Mouse (Mus musculus) large intestine, adult 2 months (tissue): Measurements from ENCODE around the gene Arih1. TPM values are rescaled to one million over a fixed set of nuclear protein-coding genes. Genes with fewer than 3 reads are reported as not detected.

ENCODE experiments used
- DNase-seq: peaks from one replicate; pipeline ENCODE4 v3.0.0-alpha.2; 2012; ENCODE audit warnings: low read depth, low spot score
- WGBS: fragments of 180-500 bp; shearing (Covaris S2); methylation state at CpG from one replicate; pipeline ENCODE4 v1.1.7; 2018; 5-methylcytosine and 5-hydroxymethylcytosine counted together
- polyA plus RNA-seq: library from polyadenylated mRNA; depleted of rRNA; stranded (reverse); fragments of >200 nt; gene quantifications from 2 replicates; pipeline ENCODE4 v1.2.3, GENCODE M21; 2012; rRNA removed

Arih1 gene
- polyA plus RNA-seq, result 14.3 and 19.3 TPM in 2 replicates

- peak; percentile 87 for DNase-seq
- WGBS, result 0% methylated on average over 53 of the region's 56 CpGs
These were observed at the start of gene Arih1 for GRCm38 (mm10) chr9:59486549-59487065. Gene Arih1, minus strand, starts transcription at chr9:59486618.

GRCm38 (mm10) chr9:59533889-59534288 lies 47.5 kb upstream of the Arih1 start:
- WGBS, result 15% methylated on average over 4 of the region's 4 CpGs
- no peak for DNase-seq

GRCm38 (mm10) chr9:59533422-59533821 lies 47.0 kb upstream of the Arih1 start:
- 70% methylated on average over 2 of the region's 2 CpGs for WGBS

GRCm38 (mm10) chr9:59531645-59532044 lies 45.2 kb upstream of the Arih1 start:
- WGBS, result 60% methylated on average over 5 of the region's 5 CpGs
- no peak for DNase-seq

More at GRCm38 (mm10) chr9:59533422-59533821, 47.0 kb upstream of the Arih1 start:
- no peak for DNase-seq

DNA sequence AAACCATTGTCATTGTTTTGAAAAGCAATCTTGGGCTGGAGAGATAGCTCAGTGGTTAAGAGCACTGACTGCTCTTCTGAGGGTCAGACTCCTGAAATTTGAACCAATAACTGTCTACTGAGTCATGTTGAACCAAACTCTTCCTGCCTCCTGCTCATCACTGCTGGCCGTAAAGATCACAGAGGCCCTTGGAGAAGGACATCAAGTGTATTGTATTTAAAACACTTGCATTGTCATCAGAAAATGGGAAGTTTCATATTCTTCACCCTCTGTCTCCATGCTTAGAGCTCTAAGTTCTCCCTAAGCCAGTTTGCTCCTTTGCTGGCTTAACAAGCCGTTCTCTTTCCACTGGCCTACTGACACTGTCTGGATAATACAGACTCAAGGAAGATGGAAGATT lies 41.9 kb upstream of the Arih1 start:
- DNase-seq, result no peak
- 81% methylated on average over 2 of the region's 2 CpGs for WGBS

GRCm38 (mm10) chr9:59527580-59527979 lies 41.2 kb upstream of the Arih1 start:
- DNase-seq, result no peak
- 82% methylated on average over 3 of the region's 3 CpGs for WGBS

- no peak for DNase-seq
- WGBS, result 66% methylated on average over 6 of the region's 6 CpGs
These were observed 40.3 kb upstream of the Arih1 start for GRCm38 (mm10) chr9:59526727-59527126.

- WGBS, result 38% methylated on average over 4 of the region's 4 CpGs
- no peak for DNase-seq
These were observed 36.5 kb upstream of the Arih1 start for GRCm38 (mm10) chr9:59522906-59523305.

GRCm38 (mm10) chr9:59519396-59519795 lies 33.0 kb upstream of the Arih1 start:
- DNase-seq, result no peak
- WGBS, result 89% methylated on average over 2 of the region's 2 CpGs

DNA sequence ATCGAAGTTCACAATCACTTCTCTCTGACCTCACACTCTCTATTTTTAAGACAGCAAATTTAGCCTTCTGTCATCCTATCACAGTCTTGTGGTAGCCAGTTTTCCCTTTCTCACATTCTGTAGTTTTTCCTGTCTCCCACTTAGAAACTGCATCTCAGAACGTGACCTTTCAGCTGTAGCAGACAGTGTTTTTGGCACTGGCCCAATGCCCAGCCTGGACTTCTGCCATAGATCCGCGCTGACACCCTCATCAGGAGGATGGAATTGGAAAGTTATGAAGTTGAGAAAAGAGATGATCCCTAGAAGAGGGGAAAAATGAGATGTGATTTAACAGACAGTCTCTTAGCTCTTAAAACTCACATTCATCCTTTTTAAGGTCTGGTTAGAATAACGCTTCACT lies 32.6 kb upstream of the Arih1 start:
- DNase-seq, result no peak
- 46% methylated on average over 5 of the region's 5 CpGs for WGBS

DNA sequence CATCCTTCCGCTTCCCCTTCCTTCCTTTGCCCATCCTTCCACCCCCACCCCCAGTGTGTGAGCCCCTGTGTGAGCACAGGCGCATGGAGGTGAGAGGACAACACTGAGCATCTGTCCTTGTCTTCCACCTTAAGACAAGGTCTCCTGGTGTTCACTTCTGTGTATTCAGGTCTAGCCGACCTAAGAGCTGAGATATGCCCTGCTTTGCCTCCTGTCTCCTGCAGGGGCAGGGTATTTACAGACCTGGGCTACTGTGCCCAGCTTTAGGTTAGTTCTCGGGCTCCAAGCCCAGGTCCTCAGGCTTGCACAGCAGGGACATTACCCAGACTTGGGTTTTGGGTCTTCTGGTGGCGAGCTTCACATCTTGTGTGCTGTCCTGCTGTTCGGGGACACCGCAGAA lies 30.7 kb upstream of the Arih1 start:
- DNase-seq, result no peak
- 53% methylated on average over 7 of the region's 7 CpGs for WGBS

GRCm38 (mm10) chr9:59515069-59515468 lies 28.7 kb upstream of the Arih1 start:
- WGBS, result 49% methylated on average over 3 of the region's 3 CpGs
- no peak for DNase-seq

DNA sequence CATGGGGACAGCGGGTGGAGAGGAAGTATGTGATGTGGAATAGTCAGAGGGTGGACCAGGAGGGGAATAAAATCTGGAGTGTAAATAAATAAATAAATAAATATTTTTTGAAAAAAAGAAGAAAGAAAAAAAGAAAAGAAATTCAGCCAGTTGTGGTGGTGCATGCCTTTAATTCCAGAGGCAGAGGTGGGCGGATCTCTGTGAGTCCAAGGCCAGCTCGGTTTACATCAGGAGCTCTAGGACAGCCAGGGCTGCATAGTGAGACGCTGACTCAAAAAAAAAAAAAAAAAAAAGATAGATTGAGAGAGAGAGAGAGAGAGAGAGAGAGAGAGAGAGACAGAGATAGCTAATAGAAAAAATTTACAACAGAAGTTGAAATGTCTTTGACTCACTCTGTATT lies 26.0 kb upstream of the Arih1 start:
- 43% methylated on average over 4 of the region's 4 CpGs for WGBS
- no peak for DNase-seq

DNA sequence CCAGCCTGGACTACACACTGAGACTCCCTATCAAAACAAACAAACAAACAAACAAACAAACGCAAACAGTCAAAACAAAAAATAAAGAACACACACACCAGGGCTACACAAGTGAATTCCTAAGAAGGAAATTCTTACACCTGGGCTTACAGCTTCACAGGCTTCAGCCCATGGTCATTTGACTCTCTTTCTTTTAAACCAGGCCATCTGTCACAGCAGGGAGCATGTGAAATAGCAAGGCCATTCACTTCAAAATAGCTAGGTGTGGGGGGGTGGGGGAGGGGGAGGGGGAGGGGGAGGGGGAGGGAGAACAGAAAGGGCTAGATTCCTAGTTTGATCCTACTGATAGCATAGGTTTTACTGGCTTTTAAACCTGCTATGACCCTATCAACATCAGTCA lies 21.7 kb upstream of the Arih1 start:
- no peak for DNase-seq
- 66% methylated on average over 1 of the region's 1 CpGs for WGBS

DNA sequence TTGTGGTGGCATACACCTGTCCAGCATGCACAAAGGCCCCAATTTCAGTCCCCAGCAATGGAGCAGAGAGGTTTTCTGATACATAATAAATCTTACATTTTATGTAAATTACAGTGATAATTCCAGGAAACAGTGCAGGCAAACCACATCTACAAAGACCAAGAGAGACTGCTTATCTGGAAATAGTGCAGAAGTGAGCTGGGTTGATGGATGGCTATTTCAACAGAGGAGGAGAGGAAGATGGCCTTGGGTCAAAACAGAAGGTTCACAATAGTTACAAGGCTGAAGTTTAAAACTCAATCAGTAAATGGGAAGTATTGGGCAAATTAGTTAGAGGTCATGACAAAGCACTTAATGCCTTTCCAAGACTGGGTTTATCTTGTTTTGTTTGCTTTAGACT lies 913 bp upstream of the Arih1 start:
- no peak for DNase-seq

DNA sequence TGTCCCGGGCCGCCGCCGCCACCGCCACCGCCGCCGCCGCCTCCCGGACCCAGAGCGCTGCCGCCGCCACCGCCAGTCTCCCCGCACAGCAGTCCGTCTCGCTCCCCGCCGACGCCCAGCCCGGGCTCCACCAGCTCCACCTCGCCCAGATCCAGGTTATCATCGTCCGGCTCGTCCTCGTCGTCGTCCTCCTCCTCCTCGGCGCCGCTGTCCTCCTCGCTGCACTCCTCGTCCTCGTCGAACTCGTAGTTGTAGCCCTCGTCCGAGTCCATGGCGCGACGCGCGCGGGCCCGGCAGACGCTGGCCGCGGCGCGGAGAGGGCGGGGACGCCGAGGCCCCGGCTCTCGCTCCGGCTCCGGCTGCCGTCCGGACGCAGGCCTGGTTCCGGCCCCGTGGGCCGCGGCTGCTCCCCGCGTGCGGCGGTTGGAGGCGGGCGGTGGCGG lies 321 bp downstream of the Arih1 start:
- WGBS, result 1% methylated on average over 70 of the region's 71 CpGs
- DNase-seq, result no peak

- WGBS, result under 1% methylated on average over 34 of the region's 34 CpGs
- DNase-seq, result no peak
These were observed 825 bp downstream of the Arih1 start for GRCm38 (mm10) chr9:59485511-59486075.

DNA sequence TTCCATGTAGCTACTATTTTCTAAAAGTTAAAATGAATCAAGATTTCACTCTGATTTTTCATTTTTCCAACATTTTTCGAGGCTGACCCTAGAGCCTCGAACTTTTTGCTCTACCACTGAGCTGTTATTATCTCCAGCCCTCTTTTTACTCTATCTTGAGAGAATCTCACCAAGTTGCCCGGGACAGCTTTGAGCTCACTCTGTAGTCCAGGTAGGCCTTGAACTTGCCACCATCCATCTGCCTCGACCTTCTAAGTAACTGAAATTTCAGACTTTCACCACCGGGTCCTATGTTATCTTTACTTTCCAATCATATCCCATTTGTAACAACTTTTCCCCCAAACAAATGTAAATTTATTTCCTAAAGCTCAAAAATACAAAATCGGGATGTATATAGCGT lies 1.7 kb downstream of the Arih1 start:
- WGBS, result 1% methylated on average over 7 of the region's 7 CpGs
- DNase-seq, result no peak

DNA sequence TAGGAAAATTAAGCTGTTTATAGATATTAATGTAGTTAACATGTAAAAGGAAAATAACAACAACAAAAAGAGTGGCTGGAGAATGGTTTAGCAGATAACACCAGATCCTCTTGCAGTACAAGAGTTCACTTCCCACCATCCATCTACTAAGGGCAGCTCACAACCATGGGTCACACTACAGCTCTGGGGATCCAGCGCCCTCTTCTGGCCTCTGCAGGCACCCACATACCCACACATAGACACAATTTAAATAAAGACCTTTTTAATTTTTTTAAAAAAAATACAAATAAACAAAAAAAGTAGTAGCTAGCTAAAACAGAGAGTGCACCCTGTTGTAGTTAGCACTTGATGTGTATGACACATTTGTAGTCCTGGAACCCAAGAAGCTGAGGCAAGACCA lies 4.0 kb downstream of the Arih1 start:
- DNase-seq, result no peak
- 31% methylated on average over 1 of the region's 1 CpGs for WGBS

GRCm38 (mm10) chr9:59476617-59477016 lies 9.8 kb downstream of the Arih1 start:
- DNase-seq, result no peak
- WGBS, result 57% methylated on average over 2 of the region's 2 CpGs

GRCm38 (mm10) chr9:59474838-59475237 lies 11.6 kb downstream of the Arih1 start:
- WGBS, result 87% methylated on average over 1 of the region's 1 CpGs
- DNase-seq, result no peak

DNA sequence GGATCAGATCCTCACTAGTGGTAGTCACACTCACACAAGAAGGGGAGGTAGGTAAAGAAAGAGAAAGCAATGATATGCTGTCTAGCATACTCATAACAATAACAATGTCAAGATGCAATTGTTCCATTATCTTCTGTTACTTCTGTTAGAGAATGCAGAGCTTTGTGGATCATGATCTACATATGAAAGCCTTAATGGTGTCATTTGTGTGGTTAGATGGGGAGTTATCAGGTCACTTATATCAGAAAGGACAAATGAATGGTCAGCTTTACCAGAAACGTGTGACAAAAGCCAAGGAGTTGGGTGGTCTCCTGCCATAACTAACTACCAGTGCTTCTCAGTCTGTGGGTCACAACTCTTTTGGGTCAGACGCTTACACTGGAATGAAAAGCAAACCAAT lies 13.2 kb downstream of the Arih1 start:
- 72% methylated on average over 2 of the region's 2 CpGs for WGBS

More for the DNA sequence above, 13.2 kb downstream of the Arih1 start:
- DNase-seq, result no peak
